Mouse (Mus musculus) stomach, embryonic 16.5 days (tissue): ENCODE measurements around the gene Aox3. TPM values are rescaled to one million over a fixed set of nuclear protein-coding genes. Genes with fewer than 3 reads are reported as not detected.

Experiments used
- ATAC-seq: fragments of 200-750 bp; cut with Nextera tagmentation; 2 replicates; pipeline ENCODE4 v1.8.0; 2017; ENCODE audit warnings: moderate number of reproducible peaks, moderate TSS enrichment; ENCODE audit not compliant: insufficient read depth, low FRiP score
- H3K27ac ChIP-seq: fragments of 300-500 bp; sonication (generic); 2 replicates; pipeline ENCODE4 v1.5.1; 2014; ENCODE audit warnings: low read length
- H3K27me3 ChIP-seq: fragments of 300-500 bp; sonication (generic); 2 replicates; pipeline ENCODE4 v1.6.1; 2014; ENCODE audit warnings: low read length, control low read depth, mixed read lengths; ENCODE audit not compliant: control insufficient read depth, insufficient read depth
- H3K36me3 ChIP-seq: fragments of 300-500 bp; sonication (generic); 2 replicates; pipeline ENCODE4 v1.6.1; 2014; ENCODE audit warnings: low read length; ENCODE audit not compliant: control insufficient read depth, insufficient read depth
- H3K4me1 ChIP-seq: fragments of 300-500 bp; sonication (generic); 2 replicates; pipeline ENCODE4 v1.6.1; 2014; ENCODE audit warnings: low read length, control low read depth, mixed read lengths; ENCODE audit not compliant: control insufficient read depth, insufficient read depth
- H3K4me2 ChIP-seq: fragments of 300-500 bp; sonication (generic); 2 replicates; pipeline ENCODE4 v1.6.1; 2014; ENCODE audit warnings: low read depth, low read length, mixed read lengths
- H3K4me3 ChIP-seq: fragments of 300-500 bp; sonication (generic); replicated peaks from 2 replicates; pipeline ENCODE4 v1.5.1; 2014; ENCODE audit warnings: mild to moderate bottlenecking, low read length
- H3K9ac ChIP-seq: fragments of 300-500 bp; sonication (generic); 2 replicates; pipeline ENCODE4 v1.6.1; 2014; ENCODE audit warnings: low read length
- H3K9me3 ChIP-seq: fragments of 300-500 bp; sonication (generic); replicated peaks from 2 replicates; pipeline ENCODE4 v1.6.1; 2016; ENCODE audit warnings: low read length, control low read depth; ENCODE audit not compliant: control insufficient read depth
- WGBS: fragments of 180-500 bp; shearing (Covaris S2); extraction: QIAGEN DNeasy Blood & Tissue Kit; methylation state at CpG from one replicate; pipeline ENCODE4 v1.1.7; 2014; 5-methylcytosine and 5-hydroxymethylcytosine counted together
- polyA plus RNA-seq: library from polyadenylated mRNA; unstranded; fragments of >200 nt; fragmentation: Nextera tagmentation; extraction: Ambion mirVana; gene quantifications from 2 replicates; pipeline ENCODE4 v1.2.1, GENCODE M21; 2015

Aox3 gene
- polyA plus RNA-seq, result 0.71 and 1.4 TPM in 2 replicates

DNA sequence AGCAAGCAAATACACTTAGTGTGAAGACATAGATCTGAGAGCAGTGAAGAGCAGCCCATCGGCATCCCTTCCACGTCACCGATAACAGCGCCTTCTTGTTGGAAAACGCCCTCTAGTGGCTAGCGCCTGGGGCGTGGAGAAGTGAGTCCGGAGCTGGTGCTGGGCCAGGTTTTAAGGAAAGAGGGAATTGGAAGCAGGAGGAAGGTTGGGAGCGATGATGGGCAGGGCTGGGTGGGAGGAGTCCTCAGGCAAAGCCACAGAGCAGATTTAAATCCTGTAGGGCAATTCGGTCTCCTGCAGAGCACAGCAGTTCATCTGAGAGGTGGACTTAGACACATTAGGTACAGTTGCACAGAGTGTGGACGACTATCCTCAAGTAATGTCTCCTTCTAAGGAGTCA is at the start of gene Aox3:
TSS of gene Aox3 (plus strand) at position 251 of the 400 bp plus-strand sequence.
- Histone ChIP-seq H3K27ac (no peak within 1 kb of the TSS), H3K36me3 (no peaks in the 10 kb centered on the region), H3K9ac (no peak within 1 kb of the TSS), H3K9me3 (no peaks in the 10 kb centered on the region), H3K4me1 (no peaks in the 10 kb centered on the region), H3K4me2 (no peak within 1 kb of the TSS), H3K4me3 (no peak within 1 kb of the TSS), H3K27me3 (no peaks in the 10 kb centered on the region)
- 13% methylated on average over 11 of the region's 11 CpGs for WGBS
- ATAC-seq, result no peak

DNA sequence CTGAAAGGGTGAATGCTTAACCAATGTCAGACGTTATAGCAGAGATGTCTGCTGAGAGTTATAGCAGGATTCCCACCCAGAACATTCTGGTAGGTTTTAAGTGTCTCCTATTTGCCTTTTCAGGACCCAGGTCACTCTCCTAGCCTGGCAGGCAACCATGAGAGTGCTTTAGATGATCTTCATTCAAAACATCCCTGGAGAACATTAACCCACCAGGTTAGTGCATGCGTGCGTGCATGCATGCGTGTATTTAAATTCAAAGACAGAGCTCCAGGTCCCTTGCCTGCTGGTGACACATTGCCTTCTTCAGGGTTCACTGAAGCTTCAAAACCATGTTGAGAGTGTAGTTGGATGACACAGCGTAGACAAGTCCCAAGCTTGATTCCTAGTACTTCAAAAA is 47.8 kb upstream of the Aox3 start:
- Histone ChIP-seq H3K36me3 (no peaks in the 10 kb centered on the region), H3K4me2 (no peak overlapping the region), H3K27me3 (no peaks in the 10 kb centered on the region), H3K27ac (no peak overlapping the region), H3K4me1 (no peaks in the 10 kb centered on the region), H3K9ac (no peak overlapping the region), H3K9me3 (no peaks in the 10 kb centered on the region), H3K4me3 (no peak overlapping the region)
- 88% methylated on average over 5 of the region's 5 CpGs for WGBS
- no peak for ATAC-seq

DNA sequence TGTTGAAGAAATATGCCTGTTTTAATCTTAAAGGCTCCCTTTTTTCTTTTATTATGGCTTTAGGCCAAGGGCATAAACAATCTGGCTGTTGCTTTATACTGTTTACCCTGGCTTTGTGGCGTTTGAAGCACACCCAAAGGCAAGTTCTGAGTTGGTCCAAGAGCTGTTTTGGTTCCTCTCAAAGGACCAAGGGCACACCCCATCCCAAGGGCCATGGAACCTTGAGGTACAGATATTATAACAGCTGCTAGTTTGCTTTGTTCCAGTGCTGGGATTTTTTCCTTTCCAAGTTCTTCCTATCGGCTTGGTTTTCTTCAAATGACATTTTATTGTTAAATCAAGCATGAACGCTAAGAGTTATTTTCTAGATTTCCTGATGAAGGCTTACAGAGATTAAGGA is 47.3 kb upstream of the Aox3 start:
- no peak for ATAC-seq
- Histone ChIP-seq H3K27me3 (no peaks in the 10 kb centered on the region), H3K4me1 (no peaks in the 10 kb centered on the region)

DNA sequence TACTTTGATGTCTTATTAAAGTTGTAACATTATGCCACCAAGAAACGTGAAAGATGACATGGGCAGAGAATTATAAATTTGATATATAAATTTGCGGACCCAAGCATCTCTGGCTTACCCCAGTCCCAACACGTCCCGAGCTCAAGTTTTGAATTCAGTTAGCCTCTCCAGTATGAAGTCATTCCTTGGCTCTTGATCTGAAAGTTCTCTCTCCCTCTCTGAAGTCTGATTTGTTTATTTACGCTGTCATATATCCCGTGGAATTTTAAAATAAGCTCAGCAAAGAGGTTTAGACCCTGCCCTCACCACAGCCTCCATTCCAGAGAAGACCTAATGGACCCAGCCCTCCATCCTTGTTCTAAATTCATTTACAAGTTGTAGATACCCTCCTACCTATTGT is 43.7 kb upstream of the Aox3 start:
- no peak overlapping the region for H3K4me2 ChIP-seq
- ATAC-seq, result no peak
- no peaks in the 10 kb centered on the region for H3K27me3 ChIP-seq
- no peaks in the 10 kb centered on the region for H3K4me1 ChIP-seq
- WGBS, result 68% methylated on average over 6 of the region's 6 CpGs
- no peak overlapping the region for H3K27ac ChIP-seq
- H3K9ac ChIP-seq, result no peak overlapping the region
- no peaks in the 10 kb centered on the region for H3K36me3 ChIP-seq
- no peaks in the 10 kb centered on the region for H3K9me3 ChIP-seq
- no peak overlapping the region for H3K4me3 ChIP-seq

More for the DNA sequence above, 47.3 kb upstream of the Aox3 start:
- H3K4me3 ChIP-seq, result no peak overlapping the region
- no peak overlapping the region for H3K27ac ChIP-seq
- H3K36me3 ChIP-seq, result no peaks in the 10 kb centered on the region
- no peaks in the 10 kb centered on the region for H3K9me3 ChIP-seq
- 66% methylated on average over 3 of the region's 3 CpGs for WGBS
- H3K9ac ChIP-seq, result no peak overlapping the region
- H3K4me2 ChIP-seq, result no peak overlapping the region

DNA sequence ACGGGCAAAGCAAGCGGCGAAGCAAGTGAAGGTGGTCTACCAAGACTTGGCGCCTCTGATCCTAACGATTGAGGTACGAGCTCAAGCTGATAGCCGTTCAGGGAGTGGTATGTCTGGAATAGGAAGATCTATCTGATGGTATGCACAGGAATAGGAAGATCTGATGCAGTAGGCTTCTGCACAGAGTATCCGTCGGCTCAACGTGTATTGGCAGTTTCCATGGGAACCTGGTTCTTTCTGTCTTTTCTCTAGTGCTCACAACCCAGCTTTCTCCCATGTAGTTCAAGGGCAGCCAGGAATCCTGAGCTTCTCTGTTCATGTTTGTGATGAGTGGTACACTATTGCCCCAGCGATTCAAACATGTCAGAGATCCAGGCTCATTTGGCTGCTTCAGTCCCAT is 42.8 kb upstream of the Aox3 start:
- Histone ChIP-seq H3K36me3 (no peaks in the 10 kb centered on the region), H3K4me3 (no peak overlapping the region), H3K4me1 (no peaks in the 10 kb centered on the region), H3K27me3 (no peaks in the 10 kb centered on the region), H3K9me3 (no peaks in the 10 kb centered on the region), H3K27ac (no peak overlapping the region), H3K9ac (no peak overlapping the region), H3K4me2 (no peak overlapping the region)
- WGBS, result 88% methylated on average over 11 of the region's 11 CpGs
- ATAC-seq, result no peak

DNA sequence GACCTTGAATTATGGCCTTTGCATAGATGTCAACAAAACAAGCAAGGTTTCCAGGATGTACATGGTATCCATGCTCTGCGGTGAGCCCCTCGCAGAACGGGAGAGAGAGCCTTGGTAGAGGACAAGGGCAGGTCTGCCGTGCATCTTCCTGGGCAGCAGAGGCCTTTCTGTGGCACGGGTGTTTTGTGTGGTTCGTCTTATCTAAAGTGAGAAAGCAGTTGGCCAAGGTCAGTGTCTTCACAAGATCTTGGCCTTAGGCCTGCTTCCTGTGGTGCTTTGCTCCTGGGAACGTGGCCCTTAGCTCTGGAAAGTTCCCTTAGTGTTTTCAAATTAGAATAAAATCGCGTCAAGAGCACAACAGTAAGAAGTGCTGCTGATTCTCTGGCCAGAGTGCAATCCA is 41.9 kb upstream of the Aox3 start:
- no peaks in the 10 kb centered on the region for H3K4me1 ChIP-seq
- H3K36me3 ChIP-seq, result no peaks in the 10 kb centered on the region
- H3K9me3 ChIP-seq, result no peaks in the 10 kb centered on the region
- no peak overlapping the region for H3K4me2 ChIP-seq
- WGBS, result 77% methylated on average over 9 of the region's 9 CpGs
- H3K27me3 ChIP-seq, result no peaks in the 10 kb centered on the region
- no peak overlapping the region for H3K9ac ChIP-seq
- no peak overlapping the region for H3K27ac ChIP-seq
- no peak for ATAC-seq
- H3K4me3 ChIP-seq, result no peak overlapping the region

DNA sequence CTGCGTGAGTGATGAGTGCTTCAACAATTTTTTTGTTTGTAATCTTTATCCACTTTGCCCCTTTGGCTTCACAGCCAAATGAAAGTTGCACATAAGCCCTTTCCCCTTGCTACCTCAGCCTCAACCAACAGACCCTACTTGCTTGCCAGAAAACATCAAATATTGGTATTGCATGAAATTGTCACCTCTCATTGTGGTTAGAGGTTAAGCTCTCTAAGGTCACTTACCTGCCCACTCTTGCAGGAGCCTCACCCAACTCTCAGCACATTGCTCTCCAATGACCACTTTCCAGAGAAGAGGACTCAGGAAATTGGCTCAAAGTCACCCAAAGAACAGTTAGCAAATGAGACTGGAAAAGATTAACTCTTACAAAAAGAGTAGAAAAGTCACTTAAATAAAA is 41.4 kb upstream of the Aox3 start:
- no peaks in the 10 kb centered on the region for H3K4me1 ChIP-seq
- H3K27ac ChIP-seq, result no peak overlapping the region
- H3K4me3 ChIP-seq, result no peak overlapping the region
- 74% methylated on average over 1 of the region's 1 CpGs for WGBS
- H3K36me3 ChIP-seq, result no peaks in the 10 kb centered on the region
- no peak for ATAC-seq
- no peaks in the 10 kb centered on the region for H3K9me3 ChIP-seq
- no peak overlapping the region for H3K4me2 ChIP-seq
- H3K27me3 ChIP-seq, result no peaks in the 10 kb centered on the region
- H3K9ac ChIP-seq, result no peak overlapping the region

DNA sequence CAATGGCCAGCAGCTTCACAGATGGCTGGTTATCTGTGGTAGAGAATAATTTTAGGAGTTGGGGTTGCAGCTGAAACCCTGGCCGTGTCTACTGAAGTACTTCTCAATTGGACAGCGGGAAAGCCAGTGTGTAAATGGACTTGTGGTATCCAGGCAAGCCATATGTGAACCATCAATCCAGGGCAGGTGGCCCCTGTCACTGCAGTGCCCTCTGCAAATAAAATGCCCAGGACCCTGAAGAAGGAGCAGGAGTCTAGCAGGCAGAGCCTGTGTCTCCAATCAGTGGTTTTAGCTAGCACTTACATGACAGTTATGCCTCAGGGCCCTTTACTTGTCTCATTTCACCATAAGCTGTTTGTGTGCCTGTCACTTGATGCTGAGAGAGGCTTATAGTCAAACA is 40.5 kb upstream of the Aox3 start:
- no peak overlapping the region for H3K27ac ChIP-seq
- H3K36me3 ChIP-seq, result no peaks in the 10 kb centered on the region
- no peak for ATAC-seq
- H3K9ac ChIP-seq, result no peak overlapping the region
- no peaks in the 10 kb centered on the region for H3K4me1 ChIP-seq
- no peaks in the 10 kb centered on the region for H3K9me3 ChIP-seq
- no peak overlapping the region for H3K4me2 ChIP-seq
- WGBS, result 61% methylated on average over 2 of the region's 2 CpGs
- H3K4me3 ChIP-seq, result no peak overlapping the region
- no peaks in the 10 kb centered on the region for H3K27me3 ChIP-seq

DNA sequence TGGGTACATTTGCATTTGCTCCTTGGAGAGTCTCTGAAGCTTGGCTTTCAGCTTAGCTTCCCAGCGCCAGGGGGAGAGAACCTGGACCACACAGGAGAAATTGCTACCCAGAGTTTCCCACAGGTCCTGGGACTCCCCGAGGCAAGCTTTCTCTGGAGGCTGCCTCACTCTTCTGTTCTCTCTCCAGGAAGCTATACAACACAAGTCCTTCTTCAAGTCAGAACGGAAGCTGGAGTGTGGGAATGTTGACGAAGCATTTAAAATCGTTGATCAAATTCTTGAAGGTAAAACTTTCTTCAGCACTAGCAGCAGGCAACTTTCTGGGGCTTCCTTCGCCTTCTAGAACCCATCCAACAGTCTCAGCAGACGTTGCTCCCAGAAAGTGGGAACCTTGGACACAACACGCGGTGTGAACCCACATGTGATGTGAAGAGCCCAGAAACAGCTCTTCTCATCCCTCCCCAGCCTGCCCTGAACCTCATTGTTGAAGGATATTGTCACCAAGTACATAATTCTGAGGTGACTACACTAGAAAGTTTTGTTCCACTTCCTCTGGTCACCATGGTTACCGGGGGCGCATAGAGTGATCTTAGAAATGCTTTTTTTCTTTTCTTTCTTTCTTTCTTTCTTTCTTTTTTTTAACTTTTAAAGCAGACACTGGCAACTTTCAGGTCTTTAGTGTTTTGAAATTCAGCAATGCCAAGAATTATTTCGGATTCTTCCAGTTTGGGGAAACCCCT is 39.8 kb upstream of the Aox3 start:
- no peak overlapping the region for H3K4me3 ChIP-seq
- H3K4me1 ChIP-seq, result no peaks in the 10 kb centered on the region
- H3K36me3 ChIP-seq, result no peaks in the 10 kb centered on the region
- H3K9ac ChIP-seq, result no peak overlapping the region
- WGBS, result 68% methylated on average over 12 of the region's 12 CpGs
- H3K4me2 ChIP-seq, result no peak overlapping the region
- H3K9me3 ChIP-seq, result no peaks in the 10 kb centered on the region
- no peaks in the 10 kb centered on the region for H3K27me3 ChIP-seq
- H3K27ac ChIP-seq, result no peak overlapping the region
- no peak for ATAC-seq
